Mouse (Mus musculus) olfactory bulb, adult 2 months (tissue): ENCODE measurements around the gene Klhl9.

ENCODE experiments used
- CTCF ChIP-seq: fragments of 200-500 bp; IDR thresholded peaks from 2 replicates; pipeline ENCODE4 v1.5.1; 2012; ENCODE audit warnings: low read depth, mild to moderate bottlenecking, low read length, moderate library complexity; ENCODE audit not compliant: insufficient read depth
- POLR2A ChIP-seq: fragments of 200-500 bp; IDR thresholded peaks from 2 replicates; pipeline ENCODE4 v1.6.1; 2012; ENCODE audit warnings: mild to moderate bottlenecking, low read depth, low read length, moderate library complexity; ENCODE audit not compliant: insufficient read depth

- TF ChIP-seq CTCF (no peak), POLR2A (no peak)
Observed at GRCm38 (mm10) chr4:88680362-88680761, 41.9 kb downstream of the Klhl9 start.
